Mouse (Mus musculus): ENCODE results near the gene Mpp6. TPM values are rescaled to one million over a fixed set of nuclear protein-coding genes. Genes with fewer than 3 reads are reported as not detected.

Mpp6 gene
- polyA plus RNA-seq, 1 experiment from 2014 or later = 77.1 TPM

GRCm38 (mm10) chr6:50163013-50163412, 53.0 kb downstream of the Mpp6 start:
- H3K27me3 ChIP-seq = no peaks in the 10 kb centered on the region
- 81% methylated on average over 3 of the region's 3 CpGs for WGBS
- H3K9ac ChIP-seq = no peak overlapping the region
- no peaks in the 10 kb centered on the region for H3K9me3 ChIP-seq
- H3K36me3 ChIP-seq = peaks cover 8% of the 10 kb centered on the region; the same call in 1 of the 2 replicates
- ATAC-seq (ENCODE audit: low FRiP score, low read depth) = no peak
- no peaks in the 10 kb centered on the region for H3K4me1 ChIP-seq
- no peak overlapping the region for H3K4me2 ChIP-seq (replicated peaks)
- H3K4me3 ChIP-seq = no peak overlapping the region
- no peak overlapping the region for H3K27ac ChIP-seq

GRCm38 (mm10) chr6:50168821-50169220, 58.8 kb downstream of the Mpp6 start:
- 86% methylated on average over 4 of the region's 4 CpGs for WGBS
- Histone ChIP-seq H3K4me1 (no peaks in the 10 kb centered on the region), H3K27me3 (no peaks in the 10 kb centered on the region), H3K9ac (no peak overlapping the region), H3K9me3 (peaks cover 3% of the 10 kb centered on the region; the same call in 1 of the 2 replicates), H3K4me2 (replicated peaks) (no peak overlapping the region), H3K4me3 (no peak overlapping the region), H3K27ac (no peak overlapping the region), H3K36me3 (peaks cover 18% of the 10 kb centered on the region)
- ATAC-seq (ENCODE audit: low FRiP score, low read depth) = no peak

- Histone ChIP-seq H3K4me3 (no peak overlapping the region), H3K4me1 (no peaks in the 10 kb centered on the region), H3K9me3 (peaks cover 3% of the 10 kb centered on the region; the same call in 1 of the 2 replicates), H3K27me3 (no peaks in the 10 kb centered on the region), H3K27ac (no peak overlapping the region), H3K36me3 (peaks cover 23% of the 10 kb centered on the region), H3K9ac (no peak overlapping the region), H3K4me2 (replicated peaks) (no peak overlapping the region)
- no peak for ATAC-seq (ENCODE audit: low FRiP score, low read depth)
Observed at GRCm38 (mm10) chr6:50169771-50170170, 59.7 kb downstream of the Mpp6 start.

- Histone ChIP-seq H3K36me3 (peaks cover 14% of the 10 kb centered on the region), H3K9me3 (peaks cover 3% of the 10 kb centered on the region; the same call in 1 of the 2 replicates), H3K27ac (no peak overlapping the region), H3K27me3 (no peaks in the 10 kb centered on the region), H3K9ac (no peak overlapping the region), H3K4me1 (no peaks in the 10 kb centered on the region), H3K4me2 (replicated peaks) (no peak overlapping the region), H3K4me3 (no peak overlapping the region)
- no peak for ATAC-seq (ENCODE audit: low FRiP score, low read depth)
- 75% methylated on average over 1 of the region's 1 CpGs for WGBS
Observed at GRCm38 (mm10) chr6:50175736-50176135, 65.7 kb downstream of the Mpp6 start.

- H3K27me3 ChIP-seq = no peaks in the 10 kb centered on the region
- no peak overlapping the region for H3K9ac ChIP-seq
- H3K27ac ChIP-seq = no peak overlapping the region
- ATAC-seq (ENCODE audit: low FRiP score, low read depth) = no peak
- 77% methylated on average over 4 of the region's 4 CpGs for WGBS
- H3K4me3 ChIP-seq = no peak overlapping the region
- peaks cover 25% of the 10 kb centered on the region for H3K36me3 ChIP-seq
- H3K4me2 ChIP-seq (replicated peaks) = no peak overlapping the region
- no peaks in the 10 kb centered on the region for H3K9me3 ChIP-seq
- no peaks in the 10 kb centered on the region for H3K4me1 ChIP-seq
Observed at GRCm38 (mm10) chr6:50180189-50180588, 70.1 kb downstream of the Mpp6 start.

- H3K27ac ChIP-seq = no peak overlapping the region
- no peak overlapping the region for H3K4me3 ChIP-seq
- peaks cover 35% of the 10 kb centered on the region for H3K36me3 ChIP-seq
- no peaks in the 10 kb centered on the region for H3K9me3 ChIP-seq
- no peak for ATAC-seq (ENCODE audit: low FRiP score, low read depth)
- no peak overlapping the region for H3K4me2 ChIP-seq (replicated peaks)
- H3K4me1 ChIP-seq = 0 out of 2 replicates have a peak, but pooled peaks cover 2% of the 10 kb centered on the region
- H3K27me3 ChIP-seq = no peaks in the 10 kb centered on the region
- H3K9ac ChIP-seq = no peak overlapping the region
- 72% methylated on average over 4 of the region's 4 CpGs for WGBS
Observed at GRCm38 (mm10) chr6:50187955-50188354, 77.9 kb downstream of the Mpp6 start.

- H3K27ac ChIP-seq = no peak overlapping the region
- no peaks in the 10 kb centered on the region for H3K27me3 ChIP-seq
- H3K4me2 ChIP-seq (replicated peaks) = no peak overlapping the region
- no peak for ATAC-seq (ENCODE audit: low FRiP score, low read depth)
- peaks cover 30% of the 10 kb centered on the region for H3K36me3 ChIP-seq
- no peak overlapping the region for H3K9ac ChIP-seq
- H3K9me3 ChIP-seq = no peaks in the 10 kb centered on the region
- H3K4me3 ChIP-seq = no peak overlapping the region
- 0 out of 2 replicates have a peak, but pooled peaks cover 2% of the 10 kb centered on the region for H3K4me1 ChIP-seq
Observed at GRCm38 (mm10) chr6:50189376-50189775, 79.3 kb downstream of the Mpp6 start.

- H3K9ac ChIP-seq = no peak overlapping the region
- no peak overlapping the region for H3K4me2 ChIP-seq (replicated peaks)
- ATAC-seq (ENCODE audit: low FRiP score, low read depth) = no peak
- 80% methylated on average over 3 of the region's 3 CpGs for WGBS
- H3K36me3 ChIP-seq = peaks cover 25% of the 10 kb centered on the region
- no peaks in the 10 kb centered on the region for H3K27me3 ChIP-seq
- H3K27ac ChIP-seq = no peak overlapping the region
- H3K4me1 ChIP-seq = 0 out of 2 replicates have a peak, but pooled peaks cover 2% of the 10 kb centered on the region
- H3K9me3 ChIP-seq = no peaks in the 10 kb centered on the region
- no peak overlapping the region for H3K4me3 ChIP-seq
Observed at GRCm38 (mm10) chr6:50191605-50192004, 81.6 kb downstream of the Mpp6 start.

- no peaks in the 10 kb centered on the region for H3K9me3 ChIP-seq
- H3K27me3 ChIP-seq = no peaks in the 10 kb centered on the region
- WGBS = 78% methylated on average over 1 of the region's 1 CpGs
- no peak overlapping the region for H3K4me2 ChIP-seq (replicated peaks)
- peaks cover 27% of the 10 kb centered on the region for H3K36me3 ChIP-seq
- no peak overlapping the region for H3K4me3 ChIP-seq
- H3K27ac ChIP-seq = no peak overlapping the region
- no peak overlapping the region for H3K9ac ChIP-seq
- no peak for ATAC-seq (ENCODE audit: low FRiP score, low read depth)
- H3K4me1 ChIP-seq = 0 out of 2 replicates have a peak, but pooled peaks cover 2% of the 10 kb centered on the region
Observed at GRCm38 (mm10) chr6:50192169-50192568, 82.1 kb downstream of the Mpp6 start.

- Histone ChIP-seq H3K9me3 (no peaks in the 10 kb centered on the region), H3K27ac (no peak overlapping the region), H3K4me2 (replicated peaks) (no peak overlapping the region), H3K4me1 (0 out of 2 replicates have a peak, but pooled peaks cover 2% of the 10 kb centered on the region), H3K36me3 (peaks cover 33% of the 10 kb centered on the region), H3K9ac (no peak overlapping the region), H3K27me3 (no peaks in the 10 kb centered on the region), H3K4me3 (no peak overlapping the region)
- WGBS = 86% methylated on average over 3 of the region's 3 CpGs
- no peak for ATAC-seq (ENCODE audit: low FRiP score, low read depth)
Observed at GRCm38 (mm10) chr6:50192822-50193221, 82.8 kb downstream of the Mpp6 start.

GRCm38 (mm10) chr6:50193851-50194250, 83.8 kb downstream of the Mpp6 start:
- Histone ChIP-seq H3K4me2 (replicated peaks) (no peak overlapping the region), H3K4me1 (0 out of 2 replicates have a peak, but pooled peaks cover 2% of the 10 kb centered on the region), H3K36me3 (peaks cover 39% of the 10 kb centered on the region), H3K9ac (no peak overlapping the region), H3K27ac (no peak overlapping the region), H3K27me3 (no peaks in the 10 kb centered on the region), H3K4me3 (no peak overlapping the region), H3K9me3 (no peaks in the 10 kb centered on the region)
- WGBS = 84% methylated on average over 5 of the region's 5 CpGs
- no peak for ATAC-seq (ENCODE audit: low FRiP score, low read depth)

GRCm38 (mm10) chr6:50204356-50204755, 94.3 kb downstream of the Mpp6 start:
- no peaks in the 10 kb centered on the region for H3K9me3 ChIP-seq
- peaks cover 3% of the 10 kb centered on the region; the same call in 1 of the 2 replicates for H3K36me3 ChIP-seq
- ATAC-seq (ENCODE audit: low FRiP score, low read depth) = no peak
- peaks cover 35% of the 10 kb centered on the region for H3K4me1 ChIP-seq
- H3K9ac ChIP-seq = no peak overlapping the region
- no peaks in the 10 kb centered on the region for H3K27me3 ChIP-seq
- H3K4me2 ChIP-seq (replicated peaks) = no peak overlapping the region
- H3K4me3 ChIP-seq = no peak overlapping the region
- WGBS = 90% methylated on average over 4 of the region's 4 CpGs
- H3K27ac ChIP-seq = no peak overlapping the region

- WGBS = 74% methylated on average over 4 of the region's 4 CpGs
- H3K36me3 ChIP-seq = peaks cover 3% of the 10 kb centered on the region; the same call in 1 of the 2 replicates
- no peak for ATAC-seq (ENCODE audit: low FRiP score, low read depth)
- H3K9ac ChIP-seq = no peak overlapping the region
- H3K4me2 ChIP-seq (replicated peaks) = no peak overlapping the region
- H3K4me3 ChIP-seq = no peak overlapping the region
- H3K4me1 ChIP-seq = peaks cover 35% of the 10 kb centered on the region
- no peak overlapping the region for H3K27ac ChIP-seq
- H3K27me3 ChIP-seq = no peaks in the 10 kb centered on the region
- H3K9me3 ChIP-seq = no peaks in the 10 kb centered on the region
Observed at GRCm38 (mm10) chr6:50205093-50205492, 95.1 kb downstream of the Mpp6 start.

Data from limb, embryonic 13.5 days (tissue).